Mouse (Mus musculus): ENCODE data around the gene Pts. TPM values are rescaled to one million over a fixed set of nuclear protein-coding genes. Genes with fewer than 3 reads are reported as not detected.

Gene Pts
- 10 to 100 TPM; 35.6 to 41.3 TPM for total RNA-seq (2021)
- long read RNA-seq, experiment 1, transcript Pts-201 (6 exons, 1,046 nt): major isoform, 21 of 48 reads
- long read RNA-seq, experiment 1, partial matches to known transcripts: 3 of 48 reads
- long read RNA-seq, experiment 1, other reads (novel, unspliced or antisense): 22 of 48 reads
- long read RNA-seq, experiment 2, full-length matches to known transcripts: 18 of 35 reads
- long read RNA-seq, experiment 2, partial matches to known transcripts: 3 of 35 reads
- long read RNA-seq, experiment 2, other reads (novel, unspliced or antisense): 14 of 35 reads

DNA sequence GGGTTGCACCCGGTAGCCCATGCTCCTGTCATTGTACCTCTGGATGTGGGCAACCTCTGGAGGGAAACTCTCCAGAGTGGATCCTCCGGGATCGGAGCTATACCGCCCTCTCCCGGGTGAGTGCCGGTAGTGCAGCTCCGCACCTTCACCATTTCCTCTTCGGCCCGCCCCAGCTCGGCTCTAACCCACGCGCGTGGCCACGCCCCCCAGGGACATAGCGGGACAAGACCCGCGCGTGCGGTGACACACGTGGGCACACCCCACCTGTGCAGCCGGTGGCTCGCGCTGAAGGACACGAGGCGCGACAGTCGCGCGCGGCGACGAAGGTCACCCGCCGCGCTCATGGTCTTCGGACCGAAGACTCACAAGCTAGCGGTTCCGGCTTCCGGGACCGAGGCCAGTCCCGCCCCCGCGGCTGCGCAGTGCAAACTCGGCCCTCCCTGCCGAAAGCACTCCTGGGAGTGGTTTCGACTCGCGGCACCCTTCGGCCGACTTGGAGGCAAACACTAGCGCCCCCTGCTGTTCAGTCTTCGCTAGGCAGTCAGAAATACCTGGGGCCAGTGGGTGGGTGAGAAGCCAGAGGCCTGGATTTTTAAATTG lies at the start of gene Pts:
Gene Pts, minus strand, starts transcription at position 432 of the 600 bp plus-strand sequence.
- peak; percentile 98 for DNase-seq (ENCODE audit: low spot score in 2 of 2)
- intact Hi-C loops (cut with DNase I): loop anchor here (1.0 to 5.0 kb wide), 3 partner anchors 66 to 1036 kb away; no protein-coding TSS in a partner anchor

DNA sequence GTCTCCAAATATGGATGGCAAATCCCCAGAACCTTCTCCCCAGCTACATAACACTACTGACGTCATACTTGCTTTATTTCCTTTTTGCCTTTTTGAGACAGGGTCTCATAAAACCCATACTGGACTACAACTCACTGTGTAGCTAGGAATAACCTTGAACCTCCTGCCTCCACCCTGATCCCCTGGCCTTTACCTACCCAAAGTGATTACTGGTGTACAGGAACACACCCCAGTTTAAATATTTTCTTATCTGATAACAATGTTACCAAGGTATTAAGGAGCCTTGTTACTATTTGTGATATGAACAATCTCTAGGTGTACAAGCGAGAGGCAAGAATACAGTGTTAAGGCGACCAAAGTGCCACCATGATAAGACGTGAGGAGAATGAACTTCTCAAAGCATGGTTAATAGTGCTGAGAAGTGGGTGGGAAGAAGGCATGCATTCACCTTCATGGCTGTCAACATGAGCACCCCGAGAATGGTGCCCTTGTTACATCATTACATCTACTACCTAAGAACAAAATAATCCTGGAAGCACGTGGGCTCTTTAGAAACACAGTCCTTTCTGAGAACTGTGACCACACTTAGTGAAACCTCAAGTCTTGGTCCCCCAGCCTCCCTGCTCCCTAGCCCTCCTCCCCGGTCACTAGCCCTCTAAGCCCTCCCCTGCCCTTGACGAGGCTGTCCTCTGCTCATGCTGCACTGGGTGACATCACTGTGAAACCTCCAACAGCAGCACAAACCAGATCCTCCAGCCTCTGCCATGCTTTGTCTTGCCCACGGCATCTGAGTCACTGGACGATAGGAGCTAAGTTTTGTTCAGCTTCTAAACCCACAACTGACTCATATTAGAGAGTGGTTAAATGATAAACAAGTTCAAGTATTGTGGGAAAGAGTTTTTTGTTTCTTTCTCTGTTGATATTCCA lies 41.3 kb upstream of the Pts start:
- intact Hi-C loops (cut with DNase I): no loop called here

DNA sequence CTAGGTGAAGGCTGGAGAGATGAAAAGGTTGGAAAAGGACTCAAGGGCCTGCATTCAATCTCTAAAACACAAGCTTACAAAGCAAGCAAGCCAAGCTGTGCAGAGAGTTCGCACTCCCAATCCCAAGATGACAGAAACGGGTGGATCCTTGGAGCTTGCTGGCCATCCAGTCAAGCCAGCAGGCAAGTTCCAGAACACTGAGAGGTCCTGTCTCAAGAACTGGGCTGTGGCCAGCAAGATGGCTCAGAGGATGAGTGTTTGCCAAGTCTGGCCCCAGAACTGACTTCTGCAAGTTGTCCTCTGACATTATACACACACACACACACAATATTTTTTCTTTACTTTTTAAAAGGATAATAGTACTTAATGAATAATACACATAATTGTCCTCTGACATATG lies 39.4 kb upstream of the Pts start:
- intact Hi-C loops (cut with DNase I): no loop called here
- DNase-seq (ENCODE audit: low spot score in 2 of 2): no peak

More for the DNA sequence above, 41.3 kb upstream of the Pts start:
- DNase-seq (ENCODE audit: low spot score in 2 of 2): no peak

DNA sequence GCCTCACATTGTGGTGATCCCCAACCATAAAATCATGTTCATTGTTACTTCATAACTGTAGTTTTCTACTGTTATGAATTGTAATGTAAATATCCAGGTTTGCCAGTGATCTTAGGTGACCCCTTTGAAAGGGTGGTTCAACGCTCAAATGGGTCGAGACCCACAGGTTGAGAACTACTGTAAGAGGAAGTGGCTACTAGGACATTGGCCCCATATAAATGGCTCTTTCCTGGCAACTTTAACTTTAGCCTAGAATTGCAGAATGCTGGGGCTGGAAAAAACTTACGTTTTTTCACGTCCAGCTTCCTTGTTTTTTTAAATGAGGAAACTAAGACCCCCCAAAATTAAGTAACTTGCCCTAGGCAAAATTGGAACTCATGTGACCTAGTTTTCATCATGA lies 38.8 kb upstream of the Pts start:
- intact Hi-C loops (cut with DNase I): no loop called here

DNA sequence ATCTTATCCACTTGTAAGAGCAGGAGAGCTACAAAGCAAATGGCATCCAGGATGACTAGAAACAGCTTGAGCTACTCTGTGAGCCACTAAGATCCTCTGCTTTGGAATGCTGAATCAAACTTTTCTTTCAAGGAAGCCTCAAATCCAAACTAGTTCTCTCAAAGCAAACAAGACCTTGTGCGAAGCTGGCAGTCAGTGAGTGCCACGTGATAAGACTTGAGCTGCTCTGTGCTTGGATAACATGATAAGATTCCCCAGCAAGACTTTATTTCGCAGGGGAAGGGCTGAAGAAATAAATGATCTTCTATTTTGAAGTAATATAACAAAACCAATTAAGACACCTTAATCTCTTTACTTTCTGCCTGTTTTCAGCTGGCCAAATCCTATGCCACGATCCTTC lies 37.4 kb upstream of the Pts start:
- intact Hi-C loops (cut with DNase I): no loop called here
- no peak for DNase-seq (ENCODE audit: low spot score in 2 of 2)

More for the DNA sequence above, 38.8 kb upstream of the Pts start:
- no peak for DNase-seq (ENCODE audit: low spot score in 2 of 2)

DNA sequence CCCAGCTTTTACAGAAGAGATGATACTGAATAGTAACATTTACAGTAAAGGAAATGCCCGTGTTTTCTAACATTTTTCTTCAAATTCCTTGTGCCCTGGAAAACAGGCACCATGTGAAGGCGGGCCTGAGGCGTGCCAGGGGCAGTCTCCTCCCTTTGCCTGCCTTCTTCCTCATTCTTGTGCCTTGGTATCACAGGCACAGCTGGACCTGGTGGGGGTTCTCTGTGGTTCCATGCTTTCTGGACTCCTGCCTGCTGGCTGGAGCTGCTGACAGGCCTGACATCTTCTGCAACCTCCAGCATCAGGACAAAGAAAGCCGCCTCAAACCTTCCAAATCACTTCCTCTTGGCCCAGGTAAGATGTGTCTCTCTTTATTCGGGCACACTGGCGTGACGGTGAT lies 36.6 kb upstream of the Pts start:
- intact Hi-C loops (cut with DNase I): no loop called here
- DNase-seq (ENCODE audit: low spot score in 2 of 2): no peak

DNA sequence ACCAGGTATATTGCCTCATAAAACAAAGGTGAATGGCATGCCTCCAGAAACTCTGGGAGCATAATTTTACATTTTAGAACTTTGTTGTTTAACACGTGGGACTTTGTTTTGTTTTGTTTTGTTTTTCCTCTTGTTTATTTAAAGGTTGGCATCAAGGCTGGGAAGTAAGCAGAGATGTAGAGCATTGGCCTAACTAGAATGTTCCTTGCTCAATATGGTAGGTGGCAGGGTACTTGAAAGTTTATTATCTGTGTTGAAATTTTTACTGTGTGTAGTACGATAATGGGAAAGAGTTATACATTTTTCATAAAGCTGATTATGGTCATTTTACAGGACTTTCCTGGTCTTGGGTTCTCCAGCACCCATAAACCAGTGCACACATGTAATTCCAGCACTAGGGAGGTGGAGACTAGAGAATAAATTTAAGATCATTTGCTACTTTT lies 33.4 kb upstream of the Pts start:
- intact Hi-C loops (cut with DNase I): no loop called here
- no peak for DNase-seq (ENCODE audit: low spot score in 2 of 2)

DNA sequence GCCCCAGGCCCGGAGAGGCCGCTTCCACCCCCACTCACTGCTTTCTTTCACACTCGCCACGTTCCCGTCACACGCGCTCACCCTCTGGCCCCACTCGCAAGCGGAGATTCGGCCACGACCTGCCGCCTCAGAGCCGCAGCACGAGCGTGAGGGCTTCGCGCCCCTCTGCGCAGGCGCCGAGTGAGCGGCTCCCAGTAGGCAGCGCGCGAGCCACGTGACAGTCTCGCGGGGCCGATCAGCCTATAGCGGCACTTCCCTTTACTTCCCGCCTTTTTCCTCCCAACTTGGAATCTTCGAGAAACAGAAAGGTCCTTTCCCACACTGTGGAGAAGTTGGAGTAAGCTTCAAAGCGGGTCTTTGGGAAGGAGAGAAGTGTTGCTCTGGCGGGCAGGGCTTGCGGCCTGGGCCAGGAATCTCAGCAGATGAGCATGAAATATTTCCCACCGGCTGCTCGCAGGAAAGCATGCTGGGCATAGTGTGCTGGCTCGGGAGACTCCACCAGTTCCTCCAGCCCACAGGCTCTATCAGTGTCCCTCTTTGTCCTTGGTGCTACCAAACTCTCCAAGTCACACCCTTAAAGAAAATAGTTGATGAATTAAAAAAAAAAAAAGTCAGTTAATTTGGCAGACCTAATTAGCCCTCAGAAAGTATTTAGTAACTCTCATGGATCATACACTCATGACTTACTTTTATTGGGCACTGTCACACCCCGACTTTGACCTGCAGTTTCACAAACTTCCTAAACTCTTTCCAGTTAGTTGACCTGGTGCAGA lies 32.8 kb upstream of the Pts start, which contains the start of gene Tex12:
Gene Tex12, minus strand, starts transcription at position 181 of the 773 bp plus-strand sequence.
- no peak for DNase-seq (ENCODE audit: low spot score in 2 of 2)
- intact Hi-C loops (cut with DNase I): no loop called here

DNA sequence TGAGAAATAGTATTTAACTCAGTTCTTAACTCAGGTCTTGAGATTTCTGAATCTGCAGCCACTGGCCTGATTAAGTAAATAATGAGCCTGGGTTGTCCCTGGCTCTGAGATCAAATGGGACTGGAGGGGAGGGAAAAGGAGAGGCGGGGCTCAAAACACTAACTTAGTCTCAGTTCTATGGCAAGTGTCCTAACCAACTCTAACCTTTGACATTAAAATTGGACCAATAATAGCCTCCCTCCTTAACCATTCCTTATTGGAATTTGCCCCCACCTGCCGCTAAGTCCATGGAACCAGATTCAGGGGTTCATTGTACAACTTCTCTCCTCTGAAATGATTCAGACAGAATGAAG lies 26.5 kb upstream of the Pts start, which contains the start of gene Bco2:
Gene Bco2, minus strand, starts transcription at position 88 of the 353 bp plus-strand sequence.
- intact Hi-C loops (cut with DNase I): no loop called here
- DNase-seq (ENCODE audit: low spot score in 2 of 2): no peak

DNA sequence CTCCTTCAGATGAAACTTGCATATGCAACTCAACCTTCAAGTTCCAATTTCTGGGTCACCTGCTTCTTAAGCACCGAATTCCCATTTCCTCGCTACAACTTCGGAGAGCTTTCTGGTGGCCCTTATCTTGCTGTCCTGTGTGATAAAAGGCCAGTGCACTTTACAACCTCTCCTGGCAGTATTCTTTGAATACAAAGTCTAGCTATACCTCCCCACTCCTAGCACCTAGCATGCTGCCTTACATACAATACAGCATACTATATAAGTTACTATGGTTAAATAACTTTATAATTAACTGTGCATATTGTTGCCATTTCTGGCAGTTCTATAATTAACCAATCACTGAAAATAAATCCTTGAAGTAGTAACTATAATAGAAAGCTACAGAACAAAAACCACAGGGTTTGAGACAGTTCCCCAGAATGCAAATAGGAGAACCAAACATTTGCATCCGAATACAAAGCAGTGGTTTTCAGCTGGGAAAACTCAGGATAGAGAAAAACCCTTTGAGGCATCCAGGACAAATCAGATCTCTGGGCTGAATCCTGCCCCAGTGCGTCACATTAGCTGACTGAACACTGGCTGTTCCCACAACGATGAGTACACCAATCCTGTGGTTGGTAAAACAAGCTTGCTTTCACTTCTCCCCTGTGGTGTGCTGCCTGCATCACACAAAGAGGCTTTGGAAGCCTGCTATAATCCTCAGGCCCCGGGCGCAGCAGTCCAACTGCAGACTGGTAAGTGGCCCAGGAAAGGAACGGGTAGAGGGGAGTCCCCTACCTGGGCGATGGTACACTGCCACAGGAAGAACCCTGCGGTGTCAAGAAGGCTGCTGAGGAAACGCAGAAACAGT lies 25.9 kb upstream of the Pts start, which contains the start of gene Il18:
Gene Il18, plus strand, starts transcription at position 587 of the 853 bp plus-strand sequence.
- intact Hi-C loops (cut with DNase I): no loop called here
- DNase-seq (ENCODE audit: low spot score in 2 of 2): peak; percentile 68 to 83

DNA sequence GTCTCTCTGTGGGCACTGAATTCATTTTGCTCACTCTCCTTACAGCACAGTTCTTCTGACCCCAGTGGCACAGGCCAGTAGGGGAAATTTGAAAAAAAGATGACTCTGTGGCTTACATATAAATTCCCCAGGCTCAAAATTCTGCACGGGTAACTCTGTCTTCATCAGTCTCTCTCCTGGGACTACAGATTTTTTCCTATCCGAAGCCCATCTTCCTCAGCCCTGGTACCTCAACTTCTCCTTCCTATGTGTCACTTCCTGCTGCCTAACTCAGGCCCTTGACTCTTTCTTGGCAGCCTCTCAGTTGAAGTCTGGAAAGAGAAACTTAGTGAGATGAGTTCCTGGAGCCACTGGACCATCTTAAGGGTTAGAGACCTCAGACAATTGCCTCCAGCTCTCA lies 25.0 kb upstream of the Pts start:
- intact Hi-C loops (cut with DNase I): no loop called here
- DNase-seq (ENCODE audit: low spot score in 2 of 2): no peak

DNA sequence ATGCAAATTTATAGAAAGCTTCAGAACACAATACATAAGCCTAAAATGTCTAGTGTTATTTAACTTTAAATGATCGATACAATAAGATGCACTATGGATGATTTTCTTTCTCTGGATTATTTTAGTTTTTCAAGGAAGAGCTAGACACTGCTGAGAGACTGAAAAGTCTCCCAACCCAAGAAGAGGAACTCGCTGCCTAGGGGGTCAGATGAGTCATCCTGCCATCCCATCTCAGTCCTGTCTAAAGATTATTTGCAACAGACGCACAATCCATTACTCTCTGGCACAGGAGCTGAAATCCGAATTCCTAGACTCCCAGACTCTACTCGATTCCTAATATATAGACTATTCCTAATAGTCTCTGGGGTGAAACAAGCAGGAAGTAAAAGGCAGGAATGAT lies 23.7 kb upstream of the Pts start:
- DNase-seq (ENCODE audit: low spot score in 2 of 2): no peak
- intact Hi-C loops (cut with DNase I): no loop called here

DNA sequence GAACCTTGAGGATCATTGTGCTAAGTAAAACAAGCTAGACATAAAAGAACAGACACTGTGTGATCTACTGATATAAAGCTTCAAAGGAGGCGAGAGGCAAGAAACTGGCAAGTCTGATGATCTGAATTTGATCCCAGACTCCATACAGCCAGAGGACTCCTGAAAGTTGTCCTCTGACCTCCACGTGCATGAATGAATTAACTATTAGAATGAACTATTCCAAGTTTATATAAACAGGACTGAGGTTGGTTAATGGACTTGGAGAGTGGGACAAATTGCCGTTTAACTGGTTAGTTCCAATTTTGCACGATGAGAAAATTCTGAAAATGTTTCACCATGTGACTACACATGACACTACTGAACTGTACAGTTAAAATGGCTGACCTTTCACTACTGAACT lies 20.4 kb upstream of the Pts start:
- intact Hi-C loops (cut with DNase I): no loop called here
- DNase-seq (ENCODE audit: low spot score in 2 of 2): no peak

DNA sequence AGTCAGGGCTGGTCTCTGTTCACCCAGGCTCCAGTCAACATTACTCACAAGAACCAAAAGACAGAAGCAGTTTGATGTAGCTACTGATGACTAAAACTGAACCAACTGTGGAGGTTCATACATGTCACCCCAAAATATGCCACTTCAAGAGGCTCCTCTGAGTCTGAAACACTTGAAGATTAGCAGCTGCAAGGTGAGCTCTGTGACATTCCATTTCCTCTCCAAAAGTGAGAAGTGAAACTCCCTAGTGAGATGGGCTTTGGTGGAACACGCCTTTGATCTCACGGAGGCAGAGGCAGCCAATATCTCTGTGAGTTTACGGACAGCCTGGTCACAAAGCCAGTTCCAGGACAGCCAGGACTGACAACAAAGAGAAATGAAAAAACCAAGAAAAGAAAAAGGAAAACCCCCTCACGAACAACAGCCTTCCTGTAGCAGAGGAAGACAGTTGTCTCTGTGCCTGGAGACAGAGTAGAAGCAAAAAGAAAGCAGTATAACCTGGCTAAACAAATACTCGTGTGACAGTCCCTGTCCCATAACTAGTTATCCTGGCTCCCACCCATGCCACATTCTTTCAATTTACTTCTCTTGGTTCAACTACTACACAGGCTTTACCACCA lies 19.4 kb upstream of the Pts start:
- DNase-seq (ENCODE audit: low spot score in 2 of 2): no peak
- intact Hi-C loops (cut with DNase I): no loop called here

DNA sequence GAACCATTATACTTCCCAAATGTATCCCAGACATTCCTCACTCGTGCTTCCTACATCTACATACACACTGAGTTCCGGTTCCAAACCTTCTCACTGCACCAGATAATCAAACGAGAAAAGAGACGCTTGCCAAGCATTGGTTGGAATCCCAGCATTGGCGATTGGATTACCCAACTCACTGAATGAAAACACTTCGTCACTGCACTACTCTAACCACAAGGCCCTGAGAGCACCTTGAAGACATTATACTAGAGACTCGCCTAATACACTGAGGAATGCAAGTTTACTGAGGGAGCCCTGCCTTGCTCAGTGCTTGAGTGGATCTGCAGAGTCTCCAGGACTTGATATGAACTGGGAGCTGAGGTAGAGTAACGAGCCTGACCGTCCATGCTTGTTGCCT lies 13.9 kb upstream of the Pts start:
- intact Hi-C loops (cut with DNase I): no loop called here
- DNase-seq (ENCODE audit: low spot score in 2 of 2): no peak

DNA sequence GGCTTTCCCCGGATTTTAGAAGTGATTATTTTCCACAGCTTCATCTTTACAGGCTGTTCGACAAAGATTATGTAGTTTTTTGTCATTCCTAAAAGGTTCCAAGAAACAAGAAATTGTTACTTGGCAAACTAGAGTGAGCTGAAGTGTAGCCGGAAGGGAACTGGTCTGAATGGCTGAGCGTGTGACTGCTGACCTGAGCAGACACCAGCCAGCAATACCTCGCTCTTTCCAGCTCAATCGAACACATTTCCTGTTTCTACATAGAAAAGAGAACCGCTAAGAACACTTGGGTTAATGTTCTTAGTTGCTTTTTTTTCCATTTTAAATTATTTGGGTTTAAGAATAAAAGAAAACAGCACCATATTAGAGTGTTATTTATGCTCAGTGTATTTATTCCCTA lies 11.6 kb upstream of the Pts start:
- intact Hi-C loops (cut with DNase I): no loop called here
- no peak for DNase-seq (ENCODE audit: low spot score in 2 of 2)

DNA sequence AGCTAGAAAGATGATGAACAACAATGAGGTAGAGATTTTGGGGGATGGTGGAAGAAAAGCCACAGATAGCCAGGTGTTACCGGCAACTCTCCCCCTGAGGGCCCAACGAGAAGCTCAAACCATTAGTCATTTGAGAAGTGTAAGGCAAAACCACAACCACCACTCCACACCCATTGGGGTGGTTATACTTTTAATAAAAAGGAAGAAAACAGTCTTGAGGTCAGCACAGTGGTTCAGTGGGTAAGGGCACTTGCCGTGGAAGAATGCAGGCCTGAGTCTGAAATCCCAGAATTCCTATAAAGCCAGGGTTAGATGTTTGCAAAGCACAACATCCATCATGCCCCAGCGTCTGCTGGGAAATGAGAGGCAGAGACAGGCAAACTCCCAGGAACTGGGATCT lies 8.8 kb upstream of the Pts start:
- intact Hi-C loops (cut with DNase I): no loop called here
- no peak for DNase-seq (ENCODE audit: low spot score in 2 of 2)

DNA sequence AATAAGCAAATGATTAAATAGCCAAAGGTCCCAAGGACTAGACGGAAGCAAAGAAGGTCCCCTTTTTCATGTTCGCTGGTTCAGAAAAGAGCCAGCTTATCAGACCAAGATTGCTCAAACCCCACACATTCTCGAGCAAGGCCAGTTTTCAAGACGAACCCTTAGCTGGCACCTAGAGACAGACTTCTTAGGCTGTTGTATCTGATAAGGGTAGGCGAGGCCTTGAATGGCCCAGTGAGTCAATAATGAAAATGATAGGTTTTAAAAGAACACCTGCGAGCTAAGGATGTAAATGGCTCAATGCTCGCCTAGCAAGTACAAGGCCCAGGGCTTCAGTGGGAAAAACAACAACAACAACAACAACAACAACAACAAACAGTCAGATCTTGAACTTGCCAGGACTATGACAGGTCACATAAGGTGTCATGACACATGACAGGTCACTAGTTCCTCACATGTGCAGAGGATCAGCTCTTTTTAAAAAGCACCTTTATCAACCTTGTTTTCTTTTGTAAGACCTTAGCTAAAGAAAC lies 8.1 kb upstream of the Pts start:
- intact Hi-C loops (cut with DNase I): no loop called here
- DNase-seq (ENCODE audit: low spot score in 2 of 2): no peak
